Mouse (Mus musculus) heart, embryonic 16.5 days (tissue): ENCODE results near the gene Arid5b. TPM values are rescaled to one million over a fixed set of nuclear protein-coding genes. Genes with fewer than 3 reads are reported as not detected.

Experiments
- ATAC-seq: fragments of 200-750 bp; cut with Nextera tagmentation; replicated peaks from 2 replicates; pipeline ENCODE4 v1.8.0; 2017; ENCODE audit warnings: moderate number of reproducible peaks; ENCODE audit not compliant: insufficient read depth, low FRiP score; ENCODE audit errors: extremely low read depth
- H3K27ac ChIP-seq: fragments of 300-500 bp; sonication (generic); 2 replicates; pipeline ENCODE4 v1.5.1; 2014; ENCODE audit warnings: mild to moderate bottlenecking, low read length, control low read depth, moderate library complexity
- H3K27me3 ChIP-seq: fragments of 300-500 bp; sonication (generic); 2 replicates; pipeline ENCODE4 v1.6.1; 2014; ENCODE audit warnings: low read length, mixed read lengths; ENCODE audit not compliant: control insufficient read depth, insufficient read depth
- H3K36me3 ChIP-seq: fragments of 300-500 bp; sonication (generic); 2 replicates; pipeline ENCODE4 v1.6.1; 2014; ENCODE audit not compliant: control insufficient read depth, insufficient read depth
- H3K4me1 ChIP-seq: fragments of 300-500 bp; sonication (generic); 2 replicates; pipeline ENCODE4 v1.6.1; 2014; ENCODE audit warnings: low read length, mixed read lengths; ENCODE audit not compliant: control insufficient read depth, insufficient read depth
- H3K4me2 ChIP-seq: fragments of 300-500 bp; sonication (generic); 2 replicates; pipeline ENCODE4 v1.6.1; 2014; ENCODE audit warnings: low read depth, mild to moderate bottlenecking, control low read depth, low read length
- H3K4me3 ChIP-seq: fragments of 300-500 bp; sonication (generic); 2 replicates; pipeline ENCODE4 v1.5.1; 2014; ENCODE audit warnings: mild to moderate bottlenecking, control low read depth, low read length
- H3K9ac ChIP-seq: fragments of 300-500 bp; sonication (generic); 2 replicates; pipeline ENCODE4 v1.6.1; 2014; ENCODE audit warnings: low read length, control low read depth
- H3K9me3 ChIP-seq: fragments of 300-500 bp; sonication (generic); replicated peaks from 2 replicates; pipeline ENCODE4 v1.6.1; 2016; ENCODE audit warnings: low read length; ENCODE audit not compliant: control insufficient read depth
- WGBS: fragments of 180-500 bp; shearing (Covaris S2); extraction: QIAGEN DNeasy Blood & Tissue Kit; methylation state at CpG from one replicate; pipeline ENCODE4 v1.1.7; 2014; 5-methylcytosine and 5-hydroxymethylcytosine counted together
- polyA plus RNA-seq: library from polyadenylated mRNA; unstranded; fragments of >200 nt; fragmentation: Nextera tagmentation; extraction: Ambion mirVana; gene quantifications from 2 replicates; pipeline ENCODE4 v1.2.1, GENCODE M21; 2015

The Arid5b gene
- 19.5 and 19.6 TPM in 2 replicates for polyA plus RNA-seq

GRCm38 (mm10) chr10:68278632-68279361, at the start of gene Arid5b:
TSS of gene Arid5b (minus strand) at chr10:68278740.
- H3K36me3 ChIP-seq: no peaks in the 10 kb centered on the region
- peak within 1 kb of the TSS; percentile 95 for H3K27ac ChIP-seq
- no peaks in the 10 kb centered on the region for H3K27me3 ChIP-seq
- WGBS: under 1% methylated on average over 24 of the region's 24 CpGs
- no peaks in the 10 kb centered on the region for H3K9me3 ChIP-seq
- H3K4me2 ChIP-seq: peak within 1 kb of the TSS; percentile 90
- peaks cover 16% of the 10 kb centered on the region for H3K4me1 ChIP-seq
- no peak for ATAC-seq
- peak within 1 kb of the TSS; percentile 89 for H3K9ac ChIP-seq
- peak within 1 kb of the TSS; percentile 86 for H3K4me3 ChIP-seq

- no peaks in the 10 kb centered on the region for H3K36me3 ChIP-seq
- 73% methylated on average over 6 of the region's 6 CpGs for WGBS
- H3K4me1 ChIP-seq: peaks cover 6% of the 10 kb centered on the region; the same call in 1 of the 2 replicates
- H3K4me2 ChIP-seq: no peak overlapping the region
- H3K9me3 ChIP-seq: no peaks in the 10 kb centered on the region
- no peak overlapping the region for H3K27ac ChIP-seq
- no peak overlapping the region for H3K9ac ChIP-seq
- H3K27me3 ChIP-seq: no peaks in the 10 kb centered on the region
- no peak for ATAC-seq
- no peak overlapping the region for H3K4me3 ChIP-seq
These were observed 46.8 kb upstream of the Arid5b start for GRCm38 (mm10) chr10:68325378-68325777.

- Histone ChIP-seq H3K9ac (no peak overlapping the region), H3K4me2 (no peak overlapping the region), H3K9me3 (no peaks in the 10 kb centered on the region), H3K4me1 (peaks cover 15% of the 10 kb centered on the region), H3K36me3 (no peaks in the 10 kb centered on the region), H3K27me3 (no peaks in the 10 kb centered on the region), H3K4me3 (no peak overlapping the region), H3K27ac (no peak overlapping the region)
- ATAC-seq: no peak
- WGBS: 86% methylated on average over 11 of the region's 11 CpGs
These were observed 45.5 kb upstream of the Arid5b start for GRCm38 (mm10) chr10:68324061-68324460.

GRCm38 (mm10) chr10:68323167-68323566, 44.6 kb upstream of the Arid5b start:
- Histone ChIP-seq H3K27me3 (no peaks in the 10 kb centered on the region), H3K4me3 (no peak overlapping the region), H3K9ac (no peak overlapping the region), H3K4me1 (peaks cover 20% of the 10 kb centered on the region), H3K27ac (no peak overlapping the region), H3K36me3 (no peaks in the 10 kb centered on the region), H3K9me3 (no peaks in the 10 kb centered on the region), H3K4me2 (no peak overlapping the region)
- 66% methylated on average over 3 of the region's 3 CpGs for WGBS
- ATAC-seq: no peak

GRCm38 (mm10) chr10:68320986-68321385, 42.4 kb upstream of the Arid5b start:
- H3K36me3 ChIP-seq: no peaks in the 10 kb centered on the region
- 75% methylated on average over 4 of the region's 4 CpGs for WGBS
- H3K27me3 ChIP-seq: no peaks in the 10 kb centered on the region
- H3K27ac ChIP-seq: no peak overlapping the region
- ATAC-seq: no peak
- H3K4me1 ChIP-seq: peaks cover 20% of the 10 kb centered on the region
- no peak overlapping the region for H3K4me3 ChIP-seq
- no peak overlapping the region for H3K4me2 ChIP-seq
- no peak overlapping the region for H3K9ac ChIP-seq
- H3K9me3 ChIP-seq: no peaks in the 10 kb centered on the region

GRCm38 (mm10) chr10:68320496-68320895, 42.0 kb upstream of the Arid5b start:
- Histone ChIP-seq H3K27me3 (no peaks in the 10 kb centered on the region), H3K4me1 (peaks cover 20% of the 10 kb centered on the region), H3K27ac (no peak overlapping the region), H3K9ac (no peak overlapping the region), H3K9me3 (no peaks in the 10 kb centered on the region), H3K4me2 (no peak overlapping the region), H3K4me3 (no peak overlapping the region), H3K36me3 (no peaks in the 10 kb centered on the region)
- ATAC-seq: no peak
- 93% methylated on average over 5 of the region's 5 CpGs for WGBS

GRCm38 (mm10) chr10:68319438-68319837, 40.9 kb upstream of the Arid5b start:
- WGBS: 23% methylated on average over 6 of the region's 6 CpGs
- ATAC-seq: peak; percentile 63; the same call in 1 of the 2 replicates
- H3K4me2 ChIP-seq: no peak overlapping the region

GRCm38 (mm10) chr10:68318438-68318979, 40.0 kb upstream of the Arid5b start:
- peak overlapping the region; percentile 18; the same call in 1 of the 2 replicates for H3K4me2 ChIP-seq
- H3K4me3 ChIP-seq: no peak overlapping the region
- WGBS: 20% methylated on average over 6 of the region's 6 CpGs
- no peak overlapping the region; the same call in 1 of the 2 replicates for H3K9ac ChIP-seq
- peaks cover 20% of the 10 kb centered on the region for H3K4me1 ChIP-seq
- H3K27me3 ChIP-seq: no peaks in the 10 kb centered on the region
- H3K27ac ChIP-seq: peak overlapping the region; percentile 87
- H3K9me3 ChIP-seq: no peaks in the 10 kb centered on the region
- 0 out of 2 replicates have a peak, but pooled peaks have one; percentile 14 for ATAC-seq
- no peaks in the 10 kb centered on the region for H3K36me3 ChIP-seq

More at GRCm38 (mm10) chr10:68319438-68319837, 40.9 kb upstream of the Arid5b start:
- Histone ChIP-seq H3K36me3 (no peaks in the 10 kb centered on the region), H3K9me3 (no peaks in the 10 kb centered on the region), H3K27ac (peak overlapping the region; percentile 87), H3K4me1 (peaks cover 20% of the 10 kb centered on the region), H3K4me3 (no peak overlapping the region), H3K9ac (peak overlapping the region; percentile 31; the same call in 1 of the 2 replicates), H3K27me3 (no peaks in the 10 kb centered on the region)

- no peaks in the 10 kb centered on the region for H3K27me3 ChIP-seq
- WGBS: 73% methylated on average over 8 of the region's 8 CpGs
- no peak overlapping the region for H3K9ac ChIP-seq
- no peak overlapping the region for H3K4me2 ChIP-seq
- H3K4me3 ChIP-seq: no peak overlapping the region
- no peak for ATAC-seq
- no peak overlapping the region for H3K27ac ChIP-seq
- H3K4me1 ChIP-seq: no peaks in the 10 kb centered on the region
- H3K36me3 ChIP-seq: no peaks in the 10 kb centered on the region
- no peaks in the 10 kb centered on the region for H3K9me3 ChIP-seq
These were observed 34.2 kb upstream of the Arid5b start for GRCm38 (mm10) chr10:68312734-68313133.
